ENCODE assay signal across 17 mouse cellular contexts in the genomic region with DNA sequence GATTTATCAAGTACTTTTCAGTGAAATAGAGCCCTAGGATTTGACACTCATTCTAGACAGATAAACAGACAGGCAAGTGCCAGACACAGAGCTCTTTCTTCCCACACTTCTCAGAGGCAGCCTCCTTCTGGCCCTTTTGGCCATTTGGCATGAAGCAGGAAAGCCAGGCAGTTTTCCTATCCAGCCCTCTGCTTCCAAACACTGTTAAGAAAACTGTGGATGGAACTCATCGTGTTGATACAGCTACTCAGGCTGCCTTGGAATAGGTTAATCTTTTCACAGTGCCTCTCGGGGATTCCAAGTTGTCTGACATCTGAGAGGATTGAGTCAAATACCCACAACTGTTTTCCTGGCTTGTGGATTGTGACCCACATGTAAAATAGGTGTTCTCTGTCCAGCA.
DNase-seq lines count a peak whose midpoint lies in the region; ATAC-seq lines count a peak whose summit lies in the region.
"Had no signal": no experiment of that assay in that cellular context is flagged by ENCODE, and none has a peak within 500 bp of the region (broad histone marks: within the 10 kb centered on the region; RNA-seq: fewer than 3 reads in every experiment).

No protein-coding gene starts in this region.

- peak overlapping the region; percentile 38 for H3K27ac ChIP-seq in forebrain, embryonic 15.5 days (replicated peaks)
- H3K27ac ChIP-seq in forebrain, embryonic 12.5 days, result no peak overlapping the region
- H3K27ac ChIP-seq in neural tube, embryonic 13.5 days (replicated peaks), result 0 out of 2 replicates have a peak overlapping the region, but pooled peaks have one; percentile 29
- H3K27ac ChIP-seq in neural tube, embryonic 15.5 days (replicated peaks), result no peak overlapping the region
- H3K27ac ChIP-seq: embryonic facial prominence, embryonic 10.5 days; intestine, embryonic 15.5 days; kidney, postnatal 0 days; liver, embryonic 15.5 days had no signal

- H3K9me3 ChIP-seq in forebrain, embryonic 15.5 days, result no peaks in the 10 kb centered on the region
- no peaks in the 10 kb centered on the region for H3K9me3 ChIP-seq in forebrain, embryonic 12.5 days
- no peaks in the 10 kb centered on the region for H3K9me3 ChIP-seq in neural tube, embryonic 13.5 days
- H3K9me3 ChIP-seq in neural tube, embryonic 15.5 days (replicated peaks), result no peaks in the 10 kb centered on the region
- H3K9me3 ChIP-seq: embryonic facial prominence, embryonic 10.5 days; intestine, embryonic 15.5 days; liver, embryonic 15.5 days; midbrain, embryonic 15.5 days had no signal

- DNase-seq in cerebellum, postnatal 14 days, result peak; percentile 57 to 74
- no peak for DNase-seq in testis, postnatal 14 days (ENCODE audit: low spot score)
- no peak for DNase-seq in thymus, postnatal 25 days
- DNase-seq: gastrocnemius, postnatal 36 days; right cerebral cortex, adult 18-20 months; thymus, adult 18-20 months had no signal

- peak; percentile 69 for ATAC-seq in forebrain, embryonic 15.5 days (replicated peaks)
- no peak for ATAC-seq in forebrain, embryonic 12.5 days (ENCODE audit: low FRiP score)
- ATAC-seq in neural tube, embryonic 13.5 days (ENCODE audit: low read depth), result no peak
- no peak for ATAC-seq in neural tube, embryonic 15.5 days (ENCODE audit: low FRiP score)
- ATAC-seq: intestine, embryonic 15.5 days; lung, postnatal 0 days had no signal

- peaks cover 23% of the 10 kb centered on the region for H3K4me1 ChIP-seq in forebrain, embryonic 15.5 days
- H3K4me1 ChIP-seq in forebrain, embryonic 12.5 days, result peaks cover 26% of the 10 kb centered on the region
- H3K4me1 ChIP-seq in neural tube, embryonic 13.5 days (replicated peaks), result peaks cover 24% of the 10 kb centered on the region
- H3K4me1 ChIP-seq in neural tube, embryonic 15.5 days, result peaks cover 15% of the 10 kb centered on the region
- H3K4me1 ChIP-seq: heart, embryonic 12.5 days; intestine, embryonic 15.5 days; liver, embryonic 15.5 days had no signal

- H3K4me2 ChIP-seq in forebrain, embryonic 15.5 days (replicated peaks), result no peak overlapping the region
- no peak overlapping the region for H3K4me2 ChIP-seq in forebrain, embryonic 12.5 days
- H3K4me2 ChIP-seq in neural tube, embryonic 13.5 days, result no peak overlapping the region
- no peak overlapping the region for H3K4me2 ChIP-seq in neural tube, embryonic 15.5 days
- H3K4me2 ChIP-seq: heart, embryonic 12.5 days; intestine, embryonic 15.5 days; liver, embryonic 15.5 days; midbrain, embryonic 15.5 days had no signal

- H3K4me3 ChIP-seq in forebrain, embryonic 15.5 days, result no peak overlapping the region
- no peak overlapping the region for H3K4me3 ChIP-seq in forebrain, embryonic 12.5 days (replicated peaks)
- no peak overlapping the region for H3K4me3 ChIP-seq in neural tube, embryonic 13.5 days
- no peak overlapping the region for H3K4me3 ChIP-seq in neural tube, embryonic 15.5 days (replicated peaks)
- H3K4me3 ChIP-seq: embryonic facial prominence, embryonic 10.5 days; heart, embryonic 12.5 days; intestine, embryonic 15.5 days; liver, embryonic 15.5 days; midbrain, embryonic 15.5 days had no signal

- H3K9ac ChIP-seq in forebrain, embryonic 15.5 days (replicated peaks), result no peak overlapping the region
- H3K9ac ChIP-seq in forebrain, embryonic 12.5 days, result no peak overlapping the region
- H3K9ac ChIP-seq in neural tube, embryonic 13.5 days, result no peak overlapping the region
- no peak overlapping the region for H3K9ac ChIP-seq in neural tube, embryonic 15.5 days (replicated peaks)
- H3K9ac ChIP-seq: heart, embryonic 12.5 days; intestine, embryonic 15.5 days; liver, embryonic 15.5 days; midbrain, embryonic 15.5 days had no signal

- H3K36me3 ChIP-seq in forebrain, embryonic 15.5 days, result no peaks in the 10 kb centered on the region
- no peaks in the 10 kb centered on the region for H3K36me3 ChIP-seq in forebrain, embryonic 12.5 days (replicated peaks)
- no peaks in the 10 kb centered on the region for H3K36me3 ChIP-seq in neural tube, embryonic 13.5 days
- H3K36me3 ChIP-seq in neural tube, embryonic 15.5 days, result no peaks in the 10 kb centered on the region
- H3K36me3 ChIP-seq: embryonic facial prominence, embryonic 10.5 days; heart, embryonic 12.5 days; intestine, embryonic 15.5 days; liver, embryonic 15.5 days; midbrain, embryonic 15.5 days had no signal

- H3K27me3 ChIP-seq in forebrain, embryonic 15.5 days, result no peaks in the 10 kb centered on the region
- H3K27me3 ChIP-seq in forebrain, embryonic 12.5 days, result no peaks in the 10 kb centered on the region; the same call in 1 of the 2 replicates
- H3K27me3 ChIP-seq in neural tube, embryonic 13.5 days, result no peaks in the 10 kb centered on the region
- H3K27me3 ChIP-seq in neural tube, embryonic 15.5 days (replicated peaks), result 0 out of 2 replicates have a peak, but pooled peaks cover 2% of the 10 kb centered on the region
- H3K27me3 ChIP-seq: heart, embryonic 12.5 days; intestine, embryonic 15.5 days; liver, embryonic 15.5 days; midbrain, embryonic 15.5 days had no signal

- 19% methylated on average over 2 of the region's 2 CpGs for WGBS in forebrain, embryonic 15.5 days
- WGBS in forebrain, embryonic 12.5 days, result 60% methylated on average over 2 of the region's 2 CpGs
- 45% methylated on average over 2 of the region's 2 CpGs for WGBS in neural tube, embryonic 13.5 days
- WGBS in neural tube, embryonic 15.5 days, result 44% methylated on average over 2 of the region's 2 CpGs

Comparison
In these comparisons a context has a peak if more than half of its experiments do, and no peak if none do; other contexts are left out.
1. H3K27ac ChIP-seq: peak in forebrain, embryonic 15.5 days (single experiment) and neural tube, embryonic 13.5 days (single experiment); none in forebrain, embryonic 12.5 days (single experiment) and neural tube, embryonic 15.5 days (single experiment).
2. DNase-seq: peak in cerebellum, postnatal 14 days (2 of 2); none in testis, postnatal 14 days (single experiment) and thymus, postnatal 25 days (single experiment).